Mouse (Mus musculus) myocyte (in vitro differentiated cells): ENCODE measurements around the gene Slc10a6.

Experiments used
- CEBPB ChIP-seq: IDR thresholded peaks from 2 replicates; pipeline ENCODE4 v1.6.1; 2011; ENCODE audit warnings: mild to moderate bottlenecking, moderate library complexity; ENCODE audit not compliant: poor library complexity, insufficient read depth, severe bottlenecking
- E2F4 ChIP-seq: IDR thresholded peaks from one replicate; pipeline ENCODE4 v1.6.1; 2011; ENCODE audit warnings: mild to moderate bottlenecking, control low read depth, moderate library complexity; ENCODE audit not compliant: insufficient read depth
- POLR2A ChIP-seq: IDR thresholded peaks from one replicate; pipeline ENCODE4 v1.6.1; 2011; ENCODE audit warnings: low read depth, mild to moderate bottlenecking, control low read depth, moderate library complexity; ENCODE audit not compliant: insufficient read length
- POLR2AphosphoS2 ChIP-seq: IDR thresholded peaks from one replicate; pipeline ENCODE4 v1.6.1; 2011; ENCODE audit warnings: low read depth, control low read depth; ENCODE audit not compliant: insufficient read length
- TCF12 ChIP-seq: IDR thresholded peaks from one replicate; pipeline ENCODE4 v1.6.1; 2011; ENCODE audit warnings: mild to moderate bottlenecking, control low read depth; ENCODE audit not compliant: poor library complexity, insufficient read depth, severe bottlenecking
- USF1 ChIP-seq: IDR thresholded peaks from one replicate; pipeline ENCODE4 v1.6.1; 2011; ENCODE audit warnings: low read depth, mild to moderate bottlenecking, control low read depth, moderate library complexity

GRCm38 (mm10) chr5:103628499-103628898, 704 bp downstream of the Slc10a6 start:
- TF ChIP-seq CEBPB (no peak), POLR2A (no peak), TCF12 (no peak), USF1 (no peak), POLR2AphosphoS2 (no peak), E2F4 (no peak)
